Mouse (Mus musculus) liver, adult 2 months (tissue): ENCODE results near the gene Gm49396. TPM values are rescaled to one million over a fixed set of nuclear protein-coding genes. Genes with fewer than 3 reads are reported as not detected.

Source experiments
- DNase-seq: peaks from one replicate; pipeline ENCODE4 v3.0.0-alpha.2; 2011; ENCODE audit warnings: low read depth, low spot score; ENCODE audit errors: extremely low read depth
- H3K27ac ChIP-seq: fragments of 200-500 bp; replicated peaks from 2 replicates; pipeline ENCODE4 v1.5.1; 2012; ENCODE audit warnings: low read depth, mild to moderate bottlenecking, control low read depth, inconsistent platforms, low read length; ENCODE audit not compliant: insufficient read depth
- H3K27me3 ChIP-seq: fragments of 200-500 bp; 2 replicates; pipeline ENCODE4 v1.6.1; 2012; ENCODE audit warnings: mild to moderate bottlenecking, moderate library complexity, low read length, inconsistent platforms; ENCODE audit not compliant: control insufficient read depth, insufficient read depth
- H3K36me3 ChIP-seq: fragments of 200-500 bp; 2 replicates; pipeline ENCODE4 v1.6.1; 2012; ENCODE audit warnings: low read length, inconsistent platforms; ENCODE audit not compliant: control insufficient read depth, insufficient read depth
- H3K4me1 ChIP-seq: fragments of 200-500 bp; 2 replicates; pipeline ENCODE4 v1.6.1; 2011; ENCODE audit warnings: low read length; ENCODE audit not compliant: control insufficient read depth, insufficient read depth
- H3K4me3 ChIP-seq: fragments of 200-500 bp; 2 replicates; pipeline ENCODE4 v1.5.1; 2011; ENCODE audit warnings: low read depth, mild to moderate bottlenecking, control low read depth, low read length, moderate library complexity; ENCODE audit not compliant: insufficient read depth
- H3K79me2 ChIP-seq: fragments of 200-500 bp; 2 replicates; pipeline ENCODE4 v1.6.1; 2012; ENCODE audit warnings: inconsistent platforms, mild to moderate bottlenecking, low read length, moderate library complexity; ENCODE audit not compliant: control insufficient read depth, insufficient read depth
- H3K9ac ChIP-seq: fragments of 200-500 bp; 2 replicates; pipeline ENCODE4 v1.6.1; 2012; ENCODE audit warnings: low read depth, mild to moderate bottlenecking, control low read depth, inconsistent platforms, low read length
- CTCF ChIP-seq: fragments of 200-500 bp; IDR thresholded peaks from 2 replicates; pipeline ENCODE4 v1.5.1; 2011; ENCODE audit warnings: low read depth, low read length, control low read depth
- POLR2A ChIP-seq: fragments of 200-500 bp; IDR thresholded peaks from 2 replicates; pipeline ENCODE4 v1.6.1; 2011; ENCODE audit warnings: low read length, control low read depth; ENCODE audit not compliant: insufficient read depth; ENCODE audit errors: extremely low read depth
- WGBS: fragments of 180-500 bp; shearing (Covaris S2); methylation state at CpG from one replicate; pipeline ENCODE4 v1.1.7; 2018; 5-methylcytosine and 5-hydroxymethylcytosine counted together
- polyA plus RNA-seq: library from polyadenylated mRNA; depleted of rRNA; stranded (reverse); fragments of >200 nt; gene quantifications from 2 replicates; pipeline ENCODE4 v1.2.3, GENCODE M21; 2012
- total RNA-seq: library from RNA; depleted of rRNA; stranded (reverse); fragments of >200 nt; gene quantifications from 2 replicates; pipeline ENCODE4 v1.2.3, GENCODE M21; 2014

Gene Gm49396
- total and polyA plus RNA-seq, 2 experiments, result 0.91 to 1.9 TPM

- H3K4me3 ChIP-seq, result no peak overlapping the region
- 85% methylated on average over 8 of the region's 8 CpGs for WGBS
- no peak overlapping the region for H3K27ac ChIP-seq
- peaks cover 4% of the 10 kb centered on the region; the same call in 1 of the 2 replicates for H3K4me1 ChIP-seq
- no peaks in the 10 kb centered on the region for H3K36me3 ChIP-seq
- DNase-seq, result no peak
- H3K79me2 ChIP-seq, result no peaks in the 10 kb centered on the region
- H3K9ac ChIP-seq, result no peak overlapping the region
- no peaks in the 10 kb centered on the region for H3K27me3 ChIP-seq
- no peak for TF ChIP-seq POLR2A
- TF ChIP-seq CTCF, result no peak
These were observed 41.8 kb downstream of the Gm49396 start for GRCm38 (mm10) chr7:30604944-30605343.

GRCm38 (mm10) chr7:30607706-30608309 is 44.7 kb downstream of the Gm49396 start:
- no peak overlapping the region for H3K27ac ChIP-seq
- no peak overlapping the region for H3K9ac ChIP-seq
- H3K4me1 ChIP-seq, result no peaks in the 10 kb centered on the region
- TF ChIP-seq CTCF (peak; percentile 84), POLR2A (no peak)
- WGBS, result 32% methylated on average over 8 of the region's 8 CpGs
- no peaks in the 10 kb centered on the region for H3K27me3 ChIP-seq
- H3K36me3 ChIP-seq, result no peaks in the 10 kb centered on the region
- DNase-seq, result peak; percentile 28
- no peaks in the 10 kb centered on the region for H3K79me2 ChIP-seq
- H3K4me3 ChIP-seq, result no peak overlapping the region

- WGBS, result 66% methylated on average over 16 of the region's 16 CpGs
- TF ChIP-seq POLR2A (no peak), CTCF (no peak)
- no peaks in the 10 kb centered on the region for H3K4me1 ChIP-seq
These were observed 45.3 kb downstream of the Gm49396 start for GRCm38 (mm10) chr7:30608476-30608875.

GRCm38 (mm10) chr7:30610043-30610442 is 46.9 kb downstream of the Gm49396 start:
- Histone ChIP-seq H3K27ac (no peak overlapping the region), H3K27me3 (no peaks in the 10 kb centered on the region), H3K4me3 (no peak overlapping the region), H3K36me3 (no peaks in the 10 kb centered on the region), H3K79me2 (no peaks in the 10 kb centered on the region), H3K4me1 (no peaks in the 10 kb centered on the region), H3K9ac (no peak overlapping the region)
- TF ChIP-seq CTCF, result no peak
- no peak for TF ChIP-seq POLR2A
- DNase-seq, result no peak
- 75% methylated on average over 7 of the region's 7 CpGs for WGBS

More at GRCm38 (mm10) chr7:30608476-30608875, 45.3 kb downstream of the Gm49396 start:
- Histone ChIP-seq H3K36me3 (no peaks in the 10 kb centered on the region), H3K27me3 (no peaks in the 10 kb centered on the region), H3K9ac (no peak overlapping the region), H3K4me3 (no peak overlapping the region), H3K79me2 (no peaks in the 10 kb centered on the region), H3K27ac (no peak overlapping the region)
- no peak for DNase-seq

- H3K27me3 ChIP-seq, result no peaks in the 10 kb centered on the region
- 78% methylated on average over 8 of the region's 8 CpGs for WGBS
These were observed 49.7 kb downstream of the Gm49396 start, which contains the start of gene Upk1a for GRCm38 (mm10) chr7:30612654-30613402. Gene Upk1a (minus strand): TSS chr7:30612847.

GRCm38 (mm10) chr7:30613529-30614112 is 50.5 kb downstream of the Gm49396 start:
- H3K4me3 ChIP-seq, result no peak overlapping the region
- H3K79me2 ChIP-seq, result no peaks in the 10 kb centered on the region
- H3K27me3 ChIP-seq, result no peaks in the 10 kb centered on the region
- DNase-seq, result peak; percentile 38
- no peaks in the 10 kb centered on the region for H3K4me1 ChIP-seq
- 19% methylated on average over 14 of the region's 14 CpGs for WGBS
- no peak overlapping the region for H3K27ac ChIP-seq
- no peak overlapping the region for H3K9ac ChIP-seq
- peaks cover 14% of the 10 kb centered on the region for H3K36me3 ChIP-seq
- TF ChIP-seq POLR2A (no peak), CTCF (peak; percentile 79)

More at GRCm38 (mm10) chr7:30612654-30613402, 49.7 kb downstream of the Gm49396 start, which contains the start of gene Upk1a:
- no peaks in the 10 kb centered on the region for H3K4me1 ChIP-seq
- no peaks in the 10 kb centered on the region for H3K79me2 ChIP-seq
- H3K4me3 ChIP-seq, result no peak within 1 kb of the TSS
- H3K36me3 ChIP-seq, result peaks cover 9% of the 10 kb centered on the region
- no peak within 1 kb of the TSS for H3K27ac ChIP-seq
- TF ChIP-seq POLR2A, result no peak
- no peak for TF ChIP-seq CTCF
- DNase-seq, result no peak
- H3K9ac ChIP-seq, result no peak within 1 kb of the TSS
